Mouse (Mus musculus): ENCODE results near the gene Eif5.

GRCm38 (mm10) chr12:111559647-111560258 lies 21.9 kb downstream of the Eif5 start:
- TF ChIP-seq POLR2A (IDR thresholded peaks at IDR 0.05; ENCODE audit: control insufficient read depth, low read depth, low read length) (no peak), CTCF (IDR thresholded peaks at IDR 0.05; ENCODE audit: control insufficient read depth, insufficient read depth, insufficient replicate concordance, low read depth, low read length) (no peak)

All from testis, adult 2 months (tissue).